Mouse (Mus musculus): ENCODE data around the gene Grpel1.

Grpel1 gene

DNA sequence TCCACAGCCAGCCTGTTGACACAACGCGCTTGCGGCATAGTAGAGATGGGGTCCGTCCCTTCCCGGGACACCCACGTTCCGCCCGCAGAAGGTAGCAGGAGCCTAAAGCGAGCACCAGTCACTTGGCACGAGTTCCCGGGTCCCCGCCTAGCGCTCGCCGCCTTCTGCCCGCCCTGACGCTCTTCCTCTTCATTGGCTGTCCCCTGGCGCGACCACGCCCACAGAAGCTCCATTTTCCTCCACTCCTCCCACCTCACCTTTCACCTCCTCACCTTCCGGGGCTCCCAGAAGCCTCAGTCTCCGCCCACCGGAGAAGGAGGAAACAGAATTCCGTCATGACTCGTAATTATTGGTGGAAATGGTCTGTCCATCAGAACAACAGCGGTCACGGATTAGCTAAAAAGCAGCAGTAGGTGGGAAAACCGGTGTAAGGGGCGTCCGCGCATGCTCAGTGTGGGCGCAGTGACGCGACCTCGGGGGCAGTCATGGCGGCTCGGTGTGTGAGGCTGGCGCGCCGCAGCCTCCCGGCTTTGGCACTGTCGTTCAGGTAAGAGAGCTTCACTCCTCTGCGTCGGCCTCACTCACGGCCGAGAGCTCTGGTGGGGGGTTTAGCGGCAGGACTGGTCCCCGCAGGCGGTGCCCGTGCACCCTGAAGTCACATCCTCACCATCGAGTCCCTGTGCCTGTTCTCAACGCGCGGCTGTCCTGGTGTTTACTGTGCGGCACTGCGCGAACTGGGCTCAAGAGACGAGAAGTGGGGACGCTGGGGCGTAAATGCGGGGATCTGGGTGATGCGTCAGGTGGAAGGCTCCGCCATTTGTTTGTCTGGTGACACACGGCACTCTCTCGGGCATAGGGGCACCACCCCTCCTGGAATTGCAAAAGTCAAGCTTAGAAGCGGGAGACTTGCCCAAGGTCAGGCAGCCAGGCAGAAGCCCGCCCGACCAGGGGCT, at the start of gene Grpel1:
Grpel1 (plus strand) TSS at position 290 of the 953 bp plus-strand sequence.
- in situ Hi-C loops (cut with MseI, MboI) = loop anchor here in 1 of 2 experiments (10.0 kb wide), 1 partner anchor 280 kb away; the partner anchor contains the start of gene Bloc1s4

DNA sequence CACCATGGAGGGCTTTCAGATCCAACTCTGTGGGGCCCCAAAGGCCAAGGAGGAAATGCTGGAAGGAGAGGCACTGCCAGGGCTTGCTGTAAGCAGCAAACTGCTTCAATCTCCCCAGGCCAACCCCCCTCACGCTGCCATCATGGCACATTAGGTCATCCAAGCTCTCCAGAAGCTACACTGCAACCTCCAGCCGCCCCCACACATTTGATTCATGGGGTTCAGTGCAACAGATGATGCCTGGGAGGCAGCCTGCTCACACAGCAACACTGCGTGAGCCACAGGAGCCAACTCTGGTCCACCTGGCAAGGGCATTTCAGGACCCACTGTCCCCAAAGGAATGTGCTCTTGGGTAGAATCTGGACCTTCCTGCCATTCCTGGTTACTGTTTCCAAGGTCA, 44.9 kb upstream of the Grpel1 start:
- in situ Hi-C loops (cut with MseI, MboI) = no loop called here

DNA sequence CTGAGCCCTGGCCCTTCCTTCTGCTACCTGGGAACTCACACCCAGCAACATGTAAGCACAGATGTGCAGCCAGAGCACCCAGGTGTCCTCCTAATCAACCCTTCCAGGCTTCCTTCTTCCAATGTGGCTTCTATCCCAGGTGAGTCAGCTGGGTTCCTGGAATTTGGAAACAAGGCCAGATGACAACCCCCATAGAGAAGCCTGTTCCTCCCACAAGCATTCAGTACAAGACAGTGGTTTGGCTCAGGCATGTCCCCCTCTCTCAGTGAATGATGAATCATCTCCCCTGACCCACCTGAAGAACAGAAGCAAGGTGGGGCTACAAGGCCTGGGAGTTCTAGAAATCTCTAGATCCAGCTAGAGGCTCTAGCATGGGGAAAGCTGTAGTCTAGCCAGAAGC, 42.1 kb upstream of the Grpel1 start:
- in situ Hi-C loops (cut with MseI, MboI) = no loop called here

DNA sequence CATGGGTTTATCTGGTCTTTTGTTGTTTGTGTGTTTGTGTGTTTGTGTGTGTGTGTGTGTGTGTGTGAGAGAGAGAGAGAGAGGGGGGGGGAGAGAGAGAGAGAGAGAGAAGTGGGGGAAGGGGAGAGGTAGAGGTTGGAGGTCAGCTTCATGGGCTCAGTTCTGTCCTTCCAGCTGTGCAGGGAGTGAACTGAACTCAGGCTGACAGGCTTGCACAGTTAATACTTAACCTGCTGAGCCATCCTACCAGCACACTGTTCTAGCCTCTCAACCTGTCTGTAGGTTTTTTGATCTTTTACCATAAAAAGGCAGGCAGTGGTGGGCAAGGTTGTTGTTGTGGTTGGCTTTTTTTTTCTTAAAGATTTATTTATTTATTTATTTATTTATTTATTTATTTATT, 40.1 kb upstream of the Grpel1 start:
- in situ Hi-C loops (cut with MseI, MboI) = no loop called here

DNA sequence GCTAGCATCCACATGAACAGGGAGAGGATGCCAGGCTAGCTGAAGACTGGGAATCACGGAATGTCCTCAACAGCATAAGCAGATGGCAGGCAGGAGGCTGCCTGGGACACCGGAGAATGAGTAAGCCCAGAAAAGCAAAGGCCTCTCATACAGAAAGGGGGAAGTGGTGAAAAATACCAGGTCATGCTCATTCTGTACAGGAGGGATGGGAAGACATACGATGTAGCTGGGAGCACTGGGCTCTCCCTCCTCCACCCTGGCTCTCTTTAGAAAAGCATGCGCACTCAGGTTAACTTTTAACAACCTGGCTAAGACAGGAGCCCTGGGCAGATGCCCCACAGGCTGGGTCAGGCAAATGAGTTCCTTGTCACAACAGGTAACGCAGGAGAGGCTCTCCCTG, 38.4 kb upstream of the Grpel1 start:
- in situ Hi-C loops (cut with MseI, MboI) = no loop called here

DNA sequence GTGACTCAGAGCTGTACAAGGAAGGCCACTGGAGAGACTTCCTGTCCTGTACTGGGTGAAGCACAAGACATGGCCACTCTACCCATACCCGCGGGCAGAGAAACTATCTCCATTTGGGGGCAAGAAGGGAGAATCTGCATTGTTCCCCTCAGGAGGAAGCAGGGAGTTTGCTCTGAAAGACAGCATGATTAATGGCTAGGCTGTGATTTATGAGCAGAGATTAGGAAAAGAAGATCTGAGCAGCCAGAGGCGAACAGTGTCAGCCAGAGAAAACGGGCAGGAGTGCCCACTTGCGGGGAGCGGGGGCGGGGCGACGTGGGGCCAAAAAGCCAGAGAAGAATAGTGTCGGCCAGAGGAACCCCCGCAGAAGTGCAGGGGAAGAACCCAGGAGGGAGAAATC, 37.0 kb upstream of the Grpel1 start:
- in situ Hi-C loops (cut with MseI, MboI) = no loop called here

- in situ Hi-C loops (cut with MseI, MboI) = no loop called here
These were observed 35.2 kb upstream of the Grpel1 start for GRCm38 (mm10) chr5:36429551-36429950.

- in situ Hi-C loops (cut with MseI, MboI) = no loop called here
These were observed 33.1 kb upstream of the Grpel1 start for GRCm38 (mm10) chr5:36431711-36432110.

DNA sequence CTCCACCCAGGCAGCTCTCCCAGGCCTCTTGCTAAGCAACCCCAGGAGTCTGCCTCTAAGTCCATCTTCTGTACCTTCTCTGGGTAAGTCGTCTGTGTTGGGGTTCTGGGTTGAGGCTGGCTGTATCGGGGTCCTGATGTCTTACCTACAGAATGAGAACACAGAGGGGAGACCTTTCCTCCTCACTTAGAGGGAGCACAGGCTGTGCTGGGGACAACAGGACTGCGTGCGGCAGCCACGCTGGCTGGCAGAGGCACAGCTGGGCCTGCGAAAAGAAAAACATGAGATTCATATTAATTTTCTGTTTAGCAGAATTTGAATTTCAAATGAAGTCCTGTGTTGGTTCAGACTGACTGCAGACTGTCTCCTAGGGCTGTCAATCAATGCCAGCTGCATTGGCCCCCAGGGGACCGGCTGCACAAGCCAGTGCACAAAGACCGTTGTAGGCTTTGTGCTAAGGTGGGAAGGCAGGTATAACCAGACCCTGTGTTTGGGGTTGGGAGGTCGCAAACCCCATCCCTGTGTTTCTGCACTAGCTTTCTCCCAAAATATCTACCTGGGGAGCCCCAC, 30.3 kb upstream of the Grpel1 start:
- in situ Hi-C loops (cut with MseI, MboI) = no loop called here

DNA sequence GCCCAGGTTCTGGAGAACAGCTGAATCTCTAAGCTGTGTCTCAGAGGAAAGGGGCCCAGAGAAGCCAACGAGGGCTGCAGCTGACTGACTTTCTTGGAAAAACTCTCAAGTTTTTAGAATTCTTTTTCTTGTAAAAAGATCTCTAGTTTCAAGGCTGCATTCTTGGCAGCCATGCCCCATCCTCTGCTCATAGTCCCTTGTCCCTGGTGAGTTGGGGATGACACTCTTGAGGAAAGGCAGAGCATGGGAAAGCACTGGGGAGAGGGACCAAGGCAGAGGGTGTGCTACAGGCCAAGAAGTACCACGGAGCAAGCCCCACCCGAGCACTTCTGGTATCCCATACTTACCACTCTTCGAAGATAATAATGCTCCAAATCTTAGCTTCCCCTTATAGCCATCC, 27.9 kb upstream of the Grpel1 start:
- in situ Hi-C loops (cut with MseI, MboI) = no loop called here

DNA sequence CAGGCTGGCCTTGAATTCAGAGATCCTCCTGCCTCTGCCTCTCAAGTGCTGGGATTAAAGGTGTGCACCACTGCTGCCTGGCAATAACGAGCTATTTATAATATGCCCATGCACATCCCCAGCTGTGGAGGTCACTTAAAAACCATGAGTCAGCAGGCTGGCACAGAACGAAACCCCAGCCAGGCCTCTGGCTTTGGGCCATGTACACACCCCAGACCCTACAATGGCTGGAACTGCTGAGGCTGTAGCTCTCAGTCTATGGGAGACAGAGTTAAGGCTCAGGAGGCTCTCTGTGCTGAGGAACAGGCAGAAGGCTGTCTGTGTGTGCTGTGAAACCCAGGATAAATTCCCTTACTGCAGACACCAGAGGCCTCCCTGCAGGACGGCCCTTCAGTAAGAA, 24.1 kb upstream of the Grpel1 start:
- in situ Hi-C loops (cut with MseI, MboI) = no loop called here

DNA sequence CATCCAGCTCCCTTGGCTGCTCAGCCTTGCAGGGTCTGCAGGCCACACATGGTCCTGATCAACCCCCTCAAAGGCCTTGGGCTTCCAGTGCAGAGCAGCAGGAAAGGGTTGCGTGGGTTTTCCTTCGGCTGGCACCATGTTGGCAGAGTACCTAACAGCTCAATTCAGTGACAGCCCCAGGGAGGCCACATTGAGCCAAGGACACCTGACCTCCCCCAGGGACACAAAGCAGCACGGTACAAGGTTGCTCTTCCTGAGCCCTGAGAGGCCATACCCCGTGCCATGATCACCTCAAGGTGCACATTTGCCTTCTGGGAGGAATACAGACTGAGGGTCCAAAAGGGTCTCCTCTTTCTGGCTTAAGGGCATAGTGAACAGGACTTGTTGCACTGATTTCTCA, 20.2 kb upstream of the Grpel1 start:
- in situ Hi-C loops (cut with MseI, MboI) = no loop called here

DNA sequence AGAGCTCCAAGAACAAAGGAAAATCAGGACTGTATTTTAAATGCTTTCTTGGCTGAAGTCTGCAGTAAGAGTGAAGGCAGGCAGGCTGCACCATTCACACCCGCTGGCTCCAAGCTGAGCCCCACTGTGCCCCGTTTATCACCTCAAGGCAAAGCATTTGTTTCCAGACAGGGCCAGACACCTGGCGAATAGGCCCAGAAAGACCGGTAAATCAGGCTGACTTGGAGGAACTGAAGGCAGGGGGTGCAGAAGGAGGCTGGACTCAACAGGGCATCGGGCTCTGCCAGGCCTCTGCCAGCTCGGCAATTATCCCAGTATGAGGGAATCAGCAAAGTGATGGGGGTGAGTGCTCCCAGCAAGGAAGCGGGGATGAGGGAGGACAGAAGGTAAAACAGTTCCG, 19.8 kb upstream of the Grpel1 start:
- in situ Hi-C loops (cut with MseI, MboI) = no loop called here

DNA sequence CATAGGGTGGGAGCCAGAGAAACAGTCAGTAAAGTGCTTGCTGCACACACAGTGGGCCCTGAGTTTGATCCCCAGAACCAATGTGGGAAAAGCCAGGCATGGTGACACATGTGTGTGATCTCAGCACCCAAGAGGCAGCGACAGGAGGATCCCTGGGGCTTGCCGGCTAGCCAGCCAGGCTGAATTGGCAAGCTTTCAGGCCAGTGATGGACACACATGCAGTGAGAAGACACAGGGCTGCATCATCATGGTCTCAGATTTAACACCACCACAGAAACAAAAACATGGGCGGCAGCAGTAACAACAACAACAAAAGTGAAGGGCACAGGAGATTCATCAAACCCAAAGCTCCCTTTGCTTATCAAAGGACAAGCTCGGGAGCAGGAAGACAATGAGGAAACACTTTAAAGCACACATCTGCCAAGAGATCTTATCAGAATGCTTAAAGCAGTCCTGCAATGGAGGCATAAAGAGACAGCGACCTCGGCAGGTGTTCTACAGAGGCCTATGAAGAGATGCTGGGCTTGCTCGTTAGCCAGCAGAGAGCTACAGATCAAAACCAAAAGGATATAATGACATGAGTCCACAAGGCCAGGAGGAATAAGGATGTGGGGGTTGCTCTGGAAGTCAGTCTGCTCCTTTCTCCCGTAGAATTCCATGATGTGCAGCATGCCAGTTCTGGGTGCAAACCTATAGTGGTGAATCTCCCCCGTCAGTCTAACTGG, 18.5 kb upstream of the Grpel1 start:
- in situ Hi-C loops (cut with MseI, MboI) = no loop called here

DNA sequence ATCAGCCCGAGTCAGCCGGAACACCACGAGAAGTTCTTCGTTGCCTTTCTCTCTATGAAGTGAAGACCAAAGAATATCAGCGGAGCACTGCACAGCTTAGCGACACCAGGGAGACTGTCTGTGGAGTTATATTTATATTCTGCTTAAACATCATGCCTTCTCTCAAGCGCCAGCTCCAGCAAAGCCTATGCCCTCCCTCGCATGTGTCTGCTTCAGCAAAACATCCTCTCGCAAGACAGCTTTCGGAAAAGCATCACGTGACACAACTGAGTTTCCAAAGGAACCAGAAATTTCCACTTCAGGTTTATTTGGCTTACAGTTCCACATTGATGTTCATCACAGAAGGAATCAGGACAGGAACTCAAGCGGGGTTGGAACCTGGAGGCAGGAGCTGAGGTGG, 16.9 kb upstream of the Grpel1 start:
- in situ Hi-C loops (cut with MseI, MboI) = no loop called here

GRCm38 (mm10) chr5:36449710-36450358, 15.0 kb upstream of the Grpel1 start:
- in situ Hi-C loops (cut with MseI, MboI) = no loop called here

DNA sequence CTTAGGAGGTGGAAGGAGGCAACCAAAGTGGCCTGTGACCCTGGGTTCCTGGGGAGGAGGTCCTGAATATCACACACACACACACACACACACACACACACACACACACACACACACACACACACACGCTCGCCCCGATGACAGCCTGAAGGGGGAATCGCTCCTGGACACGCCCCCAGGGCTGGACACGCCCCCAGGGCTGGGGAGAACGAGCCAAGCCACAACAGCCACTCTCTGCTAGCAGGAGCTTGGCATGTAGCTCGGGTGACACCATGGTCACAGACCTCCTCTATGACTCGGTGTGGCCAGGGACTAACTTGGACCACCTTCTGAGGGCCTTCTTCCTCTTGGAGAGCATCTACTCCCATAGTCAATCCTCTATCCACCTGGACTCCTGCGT, 13.7 kb upstream of the Grpel1 start:
- in situ Hi-C loops (cut with MseI, MboI) = no loop called here

DNA sequence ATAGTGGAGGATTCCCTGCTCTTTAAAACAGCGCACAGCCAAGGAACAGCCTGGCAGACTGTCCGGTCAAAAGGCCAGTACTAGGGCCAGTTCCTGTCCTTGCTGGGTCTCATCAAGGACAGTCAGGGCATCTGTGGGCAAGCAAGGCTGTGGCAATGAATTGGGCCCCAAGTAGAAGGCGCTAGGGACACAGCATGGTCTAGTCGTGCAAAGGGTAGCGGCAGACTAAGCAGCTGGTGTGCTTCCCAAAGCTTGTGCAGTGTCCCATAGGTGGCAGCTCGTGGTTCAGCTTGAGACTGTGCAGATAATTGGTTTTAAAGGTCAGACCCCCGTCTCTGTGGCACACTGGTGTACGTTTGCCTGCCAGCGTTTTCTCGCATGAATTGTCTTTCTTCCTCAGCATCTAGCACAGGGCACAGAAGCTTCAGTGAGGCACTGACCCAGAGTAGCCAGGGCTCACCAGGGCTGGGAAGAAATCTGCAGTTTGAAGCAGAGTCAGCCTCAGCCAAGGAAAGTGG, 12.9 kb upstream of the Grpel1 start:
- in situ Hi-C loops (cut with MseI, MboI) = no loop called here

GRCm38 (mm10) chr5:36452821-36453220, 12.0 kb upstream of the Grpel1 start:
- in situ Hi-C loops (cut with MseI, MboI) = no loop called here

DNA sequence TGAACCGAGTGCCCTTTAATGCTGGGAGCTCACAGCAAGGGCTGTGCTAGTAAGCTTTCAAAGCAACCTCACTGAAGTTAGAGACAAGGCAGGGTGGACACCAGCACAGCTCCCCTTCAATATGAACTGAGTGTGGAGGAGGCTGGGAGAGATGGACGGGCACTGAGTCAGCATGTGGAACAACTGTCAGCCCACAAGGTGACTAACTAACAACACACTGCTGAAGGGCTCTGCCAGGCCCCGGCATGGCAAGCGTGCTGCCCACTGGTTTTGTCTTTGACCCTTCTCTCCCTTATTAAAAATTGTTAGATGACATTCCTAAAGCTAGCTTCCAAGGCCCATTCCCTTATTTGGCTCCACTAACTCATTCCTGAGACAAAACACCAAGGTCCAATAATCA, 7.1 kb upstream of the Grpel1 start:
- in situ Hi-C loops (cut with MseI, MboI) = no loop called here

- in situ Hi-C loops (cut with MseI, MboI) = no loop called here
These were observed 5.9 kb upstream of the Grpel1 start for GRCm38 (mm10) chr5:36458926-36459325.

DNA sequence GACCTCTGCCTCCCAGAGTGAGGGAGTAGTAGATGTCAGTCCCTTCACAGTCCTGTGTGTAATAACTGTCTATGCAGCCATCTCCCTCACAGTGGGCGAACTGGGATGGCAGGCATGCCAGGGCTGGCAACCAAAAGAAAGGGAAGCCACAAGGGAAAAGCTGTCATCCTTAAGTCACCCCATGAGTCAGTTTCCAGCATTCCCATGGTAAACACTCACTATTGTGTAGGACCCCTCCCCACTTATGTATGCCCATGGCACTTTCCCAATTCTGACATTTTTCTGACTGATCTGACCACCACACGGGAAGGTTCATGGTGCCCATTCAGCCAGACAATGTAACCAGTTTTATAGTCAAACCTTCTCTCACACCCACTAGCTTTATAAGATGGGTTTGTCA, 4.1 kb upstream of the Grpel1 start:
- in situ Hi-C loops (cut with MseI, MboI) = loop anchor here in 1 of 2 experiments (10.0 kb wide), 1 partner anchor 284 kb away; the partner anchor contains the start of gene Bloc1s4

All from mouse trophoblast stem cell (cell line).